Mouse (Mus musculus): ENCODE data around the gene Adam8.

Adam8 gene

DNA sequence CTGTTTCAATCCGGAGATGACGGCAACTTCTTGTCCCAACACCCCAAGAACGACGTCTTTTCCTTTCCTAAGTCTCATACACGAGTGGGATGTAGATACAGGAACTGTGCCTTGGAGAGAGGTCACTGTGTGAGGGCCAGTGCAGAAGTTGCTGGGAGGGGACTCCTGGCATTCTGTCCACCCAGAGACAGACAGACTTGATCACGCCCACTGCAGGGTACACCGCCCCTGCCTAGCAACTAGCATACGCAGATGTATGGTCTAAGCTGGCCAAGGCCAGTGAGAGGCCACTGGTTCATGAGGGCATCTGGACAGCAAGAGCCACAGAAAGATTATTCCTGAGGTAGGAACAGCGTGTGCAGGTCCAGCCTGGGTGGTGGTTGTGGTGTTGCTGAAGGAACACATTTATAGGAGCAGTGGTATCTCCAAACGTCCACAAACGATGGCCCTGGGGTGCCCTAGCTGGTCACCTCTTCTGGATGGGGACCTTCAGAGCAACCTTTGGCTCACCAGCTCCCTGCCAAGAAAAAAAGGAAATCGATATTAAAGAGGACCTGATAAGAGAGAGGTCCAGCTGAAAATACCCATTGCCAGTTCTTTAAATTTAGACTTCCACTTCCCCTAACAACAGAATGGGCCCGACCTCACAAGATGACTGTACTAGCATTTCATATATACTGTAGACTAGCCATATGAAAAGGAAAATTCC is 13.2 kb downstream of the Adam8 start:
- no peak for DNase-seq (ENCODE audit: low spot score in 2 of 2)

DNA sequence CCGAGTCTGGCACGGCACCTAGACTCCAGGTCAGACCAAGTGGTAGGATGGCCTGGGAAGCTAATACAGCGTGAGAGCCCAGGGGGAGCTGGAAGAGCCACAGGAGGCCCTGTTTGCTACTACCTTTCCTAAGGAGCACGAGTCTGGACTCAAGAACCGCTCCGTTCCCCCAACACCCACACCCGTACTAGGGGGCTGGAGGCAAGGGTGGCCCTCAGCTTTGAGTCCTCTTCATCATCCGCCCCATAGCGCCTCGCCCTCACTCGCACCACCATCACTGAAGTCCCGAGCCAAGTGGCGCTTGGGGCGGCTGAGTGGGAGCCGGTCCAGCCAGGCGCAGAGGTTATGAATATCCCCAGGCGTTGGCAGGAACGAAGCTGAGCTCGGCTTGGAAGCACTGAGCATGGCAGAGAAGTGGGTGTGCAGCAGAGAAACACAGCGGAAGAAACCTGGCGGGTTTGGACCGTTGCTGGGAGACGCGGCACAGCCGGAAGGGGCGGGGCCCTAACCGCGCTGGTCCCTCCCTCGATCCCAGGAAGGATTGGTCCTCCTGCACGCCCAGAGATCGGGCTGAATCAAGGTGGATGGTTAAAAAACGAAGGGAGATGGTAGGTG is 14.0 kb downstream of the Adam8 start, which contains the start of gene 6430531B16Rik:
Gene 6430531B16Rik, minus strand, starts transcription at position 478 of the 615 bp plus-strand sequence.
- peak; percentile 59 to 79 for DNase-seq (ENCODE audit: low spot score in 2 of 2)

DNA sequence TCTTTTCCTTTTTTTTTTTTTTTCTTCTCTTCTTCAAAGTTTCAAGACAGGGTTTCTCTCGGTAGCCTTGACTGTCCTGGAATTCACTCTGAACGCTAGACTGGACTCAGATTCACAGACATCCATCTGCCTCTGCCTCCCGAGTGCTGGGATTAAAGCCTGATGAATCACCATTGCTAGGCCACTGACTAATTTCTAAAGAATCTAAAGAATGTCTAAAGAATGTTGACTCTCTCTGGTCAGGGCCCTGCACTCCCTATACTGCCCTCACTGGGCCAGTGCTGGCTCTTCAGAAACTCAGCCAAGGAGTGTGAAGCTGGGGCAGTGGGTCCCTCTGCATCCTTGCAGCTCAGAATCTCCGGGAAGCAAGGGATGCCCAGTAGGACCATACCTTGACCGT is 16.9 kb downstream of the Adam8 start:
- no peak for DNase-seq (ENCODE audit: low spot score in 2 of 2)

DNA sequence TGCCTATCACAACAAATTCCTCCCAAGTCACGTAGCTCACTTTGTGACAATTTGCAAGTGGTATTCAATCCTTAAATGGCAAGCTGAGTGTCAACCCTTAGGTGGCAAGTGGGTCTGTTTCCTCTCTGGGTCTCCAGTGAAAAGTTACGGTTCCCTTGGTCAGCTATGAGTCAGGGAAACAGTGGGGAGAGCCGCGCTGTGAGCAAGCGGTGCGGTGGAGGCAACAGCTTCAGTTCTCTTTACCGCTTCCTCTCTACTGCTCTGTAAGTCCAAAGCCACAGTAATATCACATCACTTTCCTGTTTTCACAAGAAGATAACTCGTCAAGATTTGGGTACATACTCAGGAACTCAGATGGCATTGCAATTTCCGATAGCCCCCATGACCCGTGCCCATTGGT is 18.1 kb downstream of the Adam8 start:
- DNase-seq (ENCODE audit: low spot score in 2 of 2): no peak

DNA sequence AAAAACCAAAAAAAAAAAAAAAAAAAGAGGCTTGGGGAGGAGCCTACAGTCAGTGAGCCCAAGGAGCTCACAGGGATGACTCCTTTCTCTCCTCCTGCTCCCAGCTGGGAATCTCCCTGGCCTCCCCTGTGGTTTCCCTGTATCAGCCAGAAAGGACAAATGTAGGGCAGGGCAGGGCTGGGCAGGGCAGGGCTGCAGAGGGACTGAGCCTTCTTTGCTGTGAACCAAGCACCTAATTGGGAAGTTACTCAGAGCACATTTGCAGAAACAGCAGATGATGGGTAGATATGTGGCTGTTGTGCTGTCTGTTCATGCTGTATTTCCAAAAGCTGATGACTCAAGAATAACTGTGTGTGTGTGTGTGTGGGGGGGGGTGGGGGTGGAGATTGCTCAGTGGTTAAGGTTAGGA is 19.4 kb downstream of the Adam8 start:
- no peak for DNase-seq (ENCODE audit: low spot score in 2 of 2)

DNA sequence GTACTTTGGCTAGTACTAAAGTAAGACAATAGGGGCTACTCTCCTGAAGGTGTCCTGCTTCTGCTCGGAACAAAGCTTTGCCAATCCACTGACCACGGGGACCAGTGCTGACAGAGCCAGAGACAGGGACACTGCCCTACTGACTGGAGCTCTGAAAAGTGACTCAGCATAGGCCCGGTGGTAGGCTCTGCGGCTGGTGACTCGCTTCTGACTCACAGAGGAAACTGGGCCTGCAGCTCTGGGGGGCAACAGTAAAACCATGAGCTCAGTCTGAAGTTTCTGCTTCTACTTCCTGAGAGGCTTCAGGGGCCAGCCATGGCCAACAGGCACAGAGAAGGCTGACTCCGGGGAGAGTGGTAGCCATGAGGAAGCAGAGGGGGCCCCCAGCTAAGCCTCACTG is 20.9 kb downstream of the Adam8 start:
- peak in 1 of 2 experiments; percentile 64 for DNase-seq (ENCODE audit: low spot score in 2 of 2)

DNA sequence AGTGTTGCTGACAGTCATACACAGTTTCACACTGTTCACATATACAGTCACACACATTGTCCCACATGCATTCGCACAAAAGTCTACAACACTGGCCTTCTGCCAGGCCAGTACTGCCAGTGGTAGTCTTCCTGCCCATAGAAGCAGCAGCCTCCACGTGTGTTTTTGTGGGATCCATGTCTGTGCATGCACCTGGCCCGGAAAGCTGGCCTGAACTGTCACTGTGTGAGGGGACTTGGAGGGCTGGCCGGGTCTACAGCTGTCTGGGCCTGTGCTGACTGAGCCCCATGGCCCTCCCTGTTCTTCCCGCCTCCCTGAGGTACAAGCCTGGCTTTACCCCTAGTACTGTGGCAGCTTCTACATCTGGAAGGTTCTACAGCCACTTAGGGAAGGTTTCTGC is 21.4 kb downstream of the Adam8 start:
- peak in 1 of 2 experiments; percentile 62 for DNase-seq (ENCODE audit: low spot score in 2 of 2)

DNA sequence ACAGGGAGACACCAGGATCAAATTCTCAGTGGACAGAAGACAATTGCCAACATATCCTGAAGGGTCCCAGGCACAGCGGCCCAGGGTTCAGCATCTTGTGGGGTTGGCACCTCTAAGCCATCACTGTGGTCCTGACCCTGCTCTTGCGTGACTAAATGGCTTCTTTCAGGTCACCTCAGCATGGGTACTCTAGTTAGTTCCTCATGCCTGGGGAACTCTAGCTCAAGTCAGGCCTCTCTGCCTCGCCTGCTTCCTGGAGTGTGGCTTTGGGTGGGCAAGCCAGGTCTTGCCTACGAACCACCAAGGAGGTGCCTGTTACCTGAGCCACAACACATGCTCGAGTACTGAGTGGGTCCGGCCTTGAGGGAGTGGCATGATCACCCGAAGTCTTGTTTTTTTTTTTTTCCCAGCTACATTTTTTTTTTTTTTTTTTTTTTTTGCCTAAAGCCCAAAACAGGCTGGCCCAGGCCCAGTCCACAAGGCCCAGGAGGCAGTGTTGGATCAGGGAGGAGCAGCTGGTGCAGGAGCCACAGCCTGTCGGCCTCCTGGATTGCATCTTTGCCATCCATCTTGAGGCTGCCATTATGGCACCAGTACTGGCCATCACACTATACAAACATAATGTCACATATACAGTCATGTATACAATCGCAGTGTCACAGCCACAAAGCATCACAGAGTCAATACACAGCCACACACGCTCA is 22.0 kb downstream of the Adam8 start:
- DNase-seq (ENCODE audit: low spot score in 2 of 2): no peak

DNA sequence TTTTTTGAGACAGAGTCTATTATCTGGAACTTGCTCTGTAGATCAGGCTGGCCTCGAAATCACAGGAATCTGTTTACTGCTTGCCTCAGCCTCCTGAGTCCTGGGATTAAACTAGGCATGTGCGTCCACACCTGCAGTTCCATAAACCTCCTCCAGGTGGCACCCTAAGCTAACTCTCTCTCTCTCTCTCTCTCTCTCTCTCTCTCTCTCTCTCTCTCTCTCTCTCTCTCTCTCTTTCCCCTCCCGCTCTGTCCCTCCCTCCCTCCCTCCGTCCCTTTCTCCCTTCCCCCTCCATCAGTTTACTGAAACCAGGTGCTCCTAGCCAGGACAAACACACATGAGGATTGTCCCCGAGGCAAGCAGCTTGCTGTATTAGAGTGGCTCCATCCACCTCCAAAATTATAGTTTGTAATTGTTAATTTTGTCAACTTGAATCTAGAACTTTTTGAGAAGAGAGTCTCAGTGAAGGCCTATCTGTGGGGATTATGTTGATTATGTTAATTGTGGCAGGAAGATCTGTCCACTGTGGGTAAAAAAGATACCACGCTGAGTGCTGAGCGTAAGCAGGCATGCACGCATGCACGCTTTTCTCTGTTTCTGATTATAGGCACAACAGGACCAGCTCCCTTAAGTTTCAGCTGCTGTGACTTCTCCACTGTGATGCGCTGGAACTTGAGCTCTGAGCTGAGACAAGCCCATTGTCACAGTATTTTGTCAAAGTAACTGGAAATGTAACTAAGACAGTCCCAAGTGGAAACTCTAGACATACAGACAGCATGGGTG is 22.8 kb downstream of the Adam8 start:
- peak; percentile 70 to 90 for DNase-seq (ENCODE audit: low spot score in 2 of 2)

DNA sequence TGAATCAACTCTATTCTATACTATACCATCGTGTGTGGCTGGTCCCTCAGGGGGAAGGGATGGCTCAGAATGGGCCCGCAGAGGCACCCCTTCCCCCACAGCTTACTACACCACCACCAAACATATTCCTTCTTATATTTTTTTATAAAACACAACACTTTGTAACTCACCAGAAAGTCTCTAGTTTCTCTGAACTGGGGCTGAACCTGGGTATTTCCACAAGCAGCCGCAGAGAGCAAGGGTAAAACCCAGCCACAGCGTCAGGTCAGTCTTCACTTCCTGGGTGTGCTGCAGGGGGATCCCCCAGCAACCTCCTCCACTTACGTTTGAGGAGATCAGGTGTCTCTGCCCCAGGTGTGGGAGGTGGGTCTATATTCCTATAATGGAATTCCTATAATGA is 23.9 kb downstream of the Adam8 start:
- no peak for DNase-seq (ENCODE audit: low spot score in 2 of 2)

DNA sequence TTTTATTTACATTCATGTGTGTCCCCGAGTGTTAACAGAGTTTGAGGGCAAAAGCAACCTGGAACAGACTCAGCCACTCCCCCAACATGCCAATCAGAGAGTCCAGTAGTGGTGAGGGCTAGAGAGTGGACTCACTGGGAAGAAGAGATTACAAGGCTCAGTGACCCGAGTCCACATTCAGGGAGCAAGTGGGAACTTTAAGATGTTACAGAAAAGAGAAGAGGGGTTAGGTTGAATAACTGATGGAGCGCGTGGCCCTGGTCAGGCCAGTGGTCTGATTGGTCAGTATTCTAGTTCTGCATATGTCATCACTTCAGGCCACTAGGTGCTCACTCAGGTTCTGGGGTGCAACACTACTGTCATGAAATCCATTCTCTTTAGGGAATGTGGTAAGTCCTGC is 25.2 kb downstream of the Adam8 start:
- DNase-seq (ENCODE audit: low spot score in 2 of 2): no peak

DNA sequence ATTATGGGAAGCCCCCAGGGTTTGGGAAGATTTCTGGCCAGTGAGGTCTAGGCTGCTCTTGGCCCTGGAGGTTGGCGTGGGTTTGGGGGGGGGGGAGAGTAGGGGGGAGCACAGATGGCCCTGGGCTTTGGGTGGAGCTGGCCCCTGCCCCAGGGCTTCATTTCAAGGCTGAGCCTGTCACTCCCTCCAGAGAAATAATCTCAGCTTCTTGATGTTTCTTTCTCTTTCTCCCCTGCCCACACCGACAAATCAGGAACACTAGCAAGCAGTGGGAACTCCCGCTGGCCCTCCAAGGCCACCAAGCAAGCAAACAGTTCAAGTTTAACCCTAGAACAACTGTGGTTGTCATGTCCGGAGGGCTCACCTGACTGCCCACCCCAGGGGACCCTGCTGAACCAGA is 28.5 kb downstream of the Adam8 start:
- DNase-seq (ENCODE audit: low spot score in 2 of 2): no peak

DNA sequence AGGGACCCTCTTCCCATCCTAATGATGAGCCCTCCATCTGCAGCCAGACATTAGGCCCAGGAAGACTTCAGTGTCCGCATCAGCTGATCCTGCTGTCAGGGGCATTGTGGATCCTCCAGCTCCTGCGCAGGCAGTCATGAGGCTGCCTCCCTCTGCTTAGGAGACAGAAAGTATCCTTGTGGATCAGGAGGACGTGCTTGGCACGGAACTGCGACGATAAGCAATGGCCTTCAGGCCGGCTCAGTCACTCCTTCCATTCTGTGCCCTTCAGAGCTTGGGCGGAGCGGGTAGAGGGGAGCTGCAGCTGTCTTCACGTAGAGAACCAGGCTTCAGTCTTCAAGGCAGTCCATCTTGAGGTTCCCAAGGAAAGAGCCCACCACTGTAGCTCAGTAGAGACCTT is 31.2 kb downstream of the Adam8 start:
- no peak for DNase-seq (ENCODE audit: low spot score in 2 of 2)

DNA sequence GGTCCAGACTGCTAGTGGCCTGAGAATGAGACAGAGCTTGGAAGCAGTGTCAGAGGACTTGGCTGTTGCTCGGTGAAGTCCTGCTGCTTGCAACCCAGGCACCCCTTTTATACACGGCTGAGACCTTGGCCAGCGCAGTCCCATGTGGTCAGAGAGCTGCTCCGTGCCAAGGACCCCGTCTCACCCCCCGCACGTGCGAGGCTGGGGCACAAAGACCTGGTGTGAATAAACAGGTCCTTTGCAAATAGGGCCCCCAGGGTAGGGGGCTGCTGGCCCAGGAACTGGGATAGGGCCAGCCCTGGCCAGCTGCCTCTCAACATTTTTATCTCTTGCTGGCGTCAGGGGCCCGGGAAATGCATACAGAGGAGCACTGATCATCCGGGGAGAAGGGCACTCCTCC is 34.4 kb downstream of the Adam8 start:
- no peak for DNase-seq (ENCODE audit: low spot score in 2 of 2)

DNA sequence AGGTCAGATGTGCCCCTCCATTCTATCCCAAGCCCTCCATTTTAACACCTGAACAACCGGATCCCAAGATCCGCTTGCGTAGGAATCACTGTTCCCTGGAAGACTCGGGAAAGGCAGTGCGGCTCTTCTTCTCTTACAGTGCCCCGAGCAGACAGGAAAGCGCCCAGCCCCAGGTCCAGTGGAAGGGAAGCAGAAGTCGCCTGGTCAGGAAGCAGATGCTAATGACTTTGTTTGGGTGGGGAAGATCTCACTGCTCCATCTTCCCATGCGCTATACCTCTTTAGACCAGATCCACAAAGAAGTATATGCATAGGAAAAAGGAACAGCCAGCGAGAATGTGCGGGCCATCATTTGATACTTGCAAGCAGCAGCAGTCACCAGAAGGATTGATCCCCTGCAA is 34.9 kb downstream of the Adam8 start:
- no peak for DNase-seq (ENCODE audit: low spot score in 2 of 2)

DNA sequence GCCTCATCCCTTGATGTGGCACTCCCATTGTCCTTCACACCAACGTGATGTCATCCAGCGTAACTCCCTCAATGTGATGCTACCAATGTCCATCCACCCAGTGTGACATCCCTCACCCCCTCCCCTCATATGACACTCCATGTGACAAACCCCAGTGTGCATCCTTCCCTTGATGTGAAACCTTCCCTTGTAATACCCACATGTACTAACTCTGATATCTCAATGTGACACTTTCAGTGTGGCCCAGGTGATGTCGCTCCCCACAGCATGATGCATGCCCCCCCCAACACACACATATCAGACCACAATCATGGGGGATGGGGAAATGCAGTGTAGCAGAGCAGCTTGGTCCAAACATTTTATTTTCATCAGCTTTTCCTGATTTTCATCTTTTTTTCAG is 35.7 kb downstream of the Adam8 start:
- no peak for DNase-seq (ENCODE audit: low spot score in 2 of 2)

DNA sequence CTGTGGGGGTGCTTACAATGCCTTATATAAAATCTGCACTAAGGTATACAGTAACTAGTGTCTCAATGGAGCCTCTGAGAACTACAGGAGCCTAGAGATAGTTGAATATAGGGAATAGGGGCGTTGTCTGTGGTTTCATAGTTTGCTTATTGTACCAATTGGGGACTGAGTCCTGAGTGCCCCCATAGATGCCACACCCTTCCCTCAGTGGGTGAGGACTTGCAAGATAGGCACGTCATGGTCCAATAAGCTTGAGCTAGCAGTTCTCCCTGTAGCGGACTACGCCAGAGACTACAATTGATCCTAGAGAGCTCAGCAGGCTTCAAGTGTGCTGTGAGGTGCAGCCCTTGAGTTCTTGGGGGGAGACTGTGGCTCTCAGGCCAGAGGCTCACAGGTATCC is 36.9 kb downstream of the Adam8 start:
- DNase-seq (ENCODE audit: low spot score in 2 of 2): no peak

DNA sequence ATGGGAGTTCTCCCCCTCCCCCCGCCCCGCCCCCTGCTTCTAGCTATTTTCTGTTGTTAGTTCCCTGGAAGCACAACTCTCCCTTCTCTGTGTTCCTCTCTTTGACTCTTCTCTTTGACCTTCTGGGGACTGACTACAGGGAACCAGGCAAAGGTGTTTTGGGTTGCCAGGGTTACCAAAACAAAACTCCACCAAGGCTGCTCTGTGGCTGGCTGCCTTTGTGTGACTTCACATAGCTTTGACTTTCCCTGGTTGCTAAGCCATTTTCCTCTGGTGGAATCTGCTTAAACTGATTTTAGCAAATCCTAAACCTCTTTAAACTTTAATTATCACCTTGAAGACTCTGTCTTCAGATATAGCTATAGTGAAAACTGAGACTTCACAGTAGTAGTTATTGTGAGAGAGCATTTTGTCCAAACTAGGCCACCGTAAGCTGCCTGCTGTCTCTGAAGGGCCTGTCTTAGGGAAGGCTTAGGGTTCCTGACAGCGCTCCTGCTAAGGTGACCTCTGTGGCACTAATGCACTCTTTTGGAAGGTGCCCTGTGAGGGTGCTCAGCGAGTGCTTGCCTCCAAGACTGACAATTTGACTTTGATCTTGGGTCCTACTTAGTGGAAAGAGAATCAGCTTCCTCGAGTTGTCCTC is 40.2 kb downstream of the Adam8 start:
- DNase-seq (ENCODE audit: low spot score in 2 of 2): no peak

DNA sequence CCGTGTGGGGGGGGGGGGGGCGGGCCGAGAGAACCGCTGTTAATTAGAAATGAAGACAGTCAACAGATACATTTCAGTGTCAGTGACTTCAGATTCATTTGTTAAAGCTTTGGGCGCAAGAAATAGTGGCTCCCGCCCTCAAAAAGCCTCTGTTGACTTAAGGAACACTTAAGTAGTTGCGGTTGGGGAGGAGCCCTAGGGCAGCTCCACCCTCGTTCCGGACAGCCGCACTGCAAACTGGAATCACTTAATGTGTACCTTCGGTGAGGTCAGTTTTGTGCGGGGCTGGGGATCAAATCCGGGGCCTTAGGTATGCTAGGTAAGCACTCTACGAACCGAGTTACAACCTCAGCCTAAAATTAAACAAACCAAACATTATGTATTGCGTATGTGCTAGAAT is 41.3 kb downstream of the Adam8 start:
- DNase-seq (ENCODE audit: low spot score in 2 of 2): no peak

DNA sequence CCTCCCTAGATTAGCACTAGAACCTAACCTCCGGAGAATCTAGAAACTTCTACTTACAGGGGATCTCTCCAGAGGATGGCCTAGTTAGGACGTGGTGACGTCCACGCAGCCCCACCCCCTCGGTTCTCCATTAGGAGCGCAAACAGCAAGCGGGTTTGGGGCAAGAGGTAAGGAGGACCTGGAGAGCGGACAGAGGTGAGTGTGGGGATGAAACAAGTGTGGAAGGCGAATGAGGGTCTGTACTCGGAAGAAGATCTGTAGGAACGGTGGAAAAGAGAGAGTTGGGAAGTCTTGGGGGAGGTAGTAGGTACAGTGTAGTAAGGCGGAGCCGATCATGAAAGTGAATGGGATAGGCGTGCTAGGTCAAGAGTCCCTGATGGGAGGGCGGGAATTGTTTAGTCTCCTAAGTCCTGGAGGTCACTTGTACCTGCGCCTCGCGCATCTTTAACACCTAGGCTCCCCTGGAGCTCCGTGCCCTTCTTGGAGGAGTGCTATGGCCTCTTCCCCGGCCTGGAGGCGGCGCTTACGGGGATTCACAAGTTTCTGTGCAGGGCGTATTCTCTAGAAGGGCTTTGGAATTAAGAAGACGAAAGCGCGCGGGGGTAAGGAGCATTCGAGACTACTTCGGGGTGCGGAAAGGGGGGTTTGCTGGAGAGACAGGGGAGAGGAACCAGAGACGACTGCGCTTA is 41.9 kb downstream of the Adam8 start:
- no peak for DNase-seq (ENCODE audit: low spot score in 2 of 2)

DNA sequence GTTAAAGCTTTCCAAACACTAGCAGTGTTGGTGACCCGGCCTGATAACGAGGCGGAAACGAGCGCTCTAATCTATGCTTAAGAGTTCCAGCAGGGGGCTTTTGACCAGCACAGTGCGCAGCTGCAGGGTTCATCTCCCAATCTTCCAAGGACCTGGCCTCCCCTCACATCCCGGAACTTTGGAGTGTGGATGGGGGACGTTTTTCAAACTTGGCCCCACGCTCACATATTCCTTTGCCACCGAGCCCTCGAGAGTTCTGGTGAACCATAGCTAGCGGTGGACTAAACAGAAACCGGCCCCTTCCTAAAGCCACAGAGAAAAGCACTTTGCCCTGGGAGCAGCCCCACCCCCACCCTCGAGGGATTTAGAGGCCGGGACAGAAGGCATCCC is 42.5 kb downstream of the Adam8 start:
- no peak for DNase-seq (ENCODE audit: low spot score in 2 of 2)

All from spleen, postnatal 4 days (tissue).